Comparison of ENCODE assay signal across 8 mouse cellular contexts in the genomic region with DNA sequence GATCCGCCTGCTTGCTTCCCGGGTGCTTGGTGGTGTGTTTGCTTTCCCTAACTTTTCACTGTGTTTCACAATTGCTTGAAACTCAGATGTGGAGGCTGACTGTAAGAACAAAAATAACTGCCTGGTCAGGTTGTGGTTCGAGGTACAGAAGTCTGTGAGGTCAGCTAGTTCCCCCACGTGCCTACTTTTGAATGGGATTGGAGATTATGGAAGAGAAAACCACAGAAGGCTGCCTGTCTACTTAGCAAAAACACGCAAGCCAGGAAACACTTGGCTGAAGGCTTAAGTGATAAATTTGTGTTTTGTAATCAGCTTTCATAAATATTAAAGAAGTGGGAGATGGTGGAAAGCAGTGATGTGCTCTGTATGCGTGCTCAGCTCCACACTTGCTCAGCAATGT.
DNase-seq lines count a peak whose midpoint lies in the region; ATAC-seq and TF ChIP-seq lines count a peak whose summit lies in the region.

No protein-coding gene starts in this region.

- H3K9ac ChIP-seq in limb, embryonic 11.5 days (ENCODE audit: low read length) = no peak overlapping the region
- peak overlapping the region; percentile 37; the same call in 1 of the 2 replicates for H3K9ac ChIP-seq in neural tube, embryonic 14.5 days (replicated peaks; ENCODE audit: low read depth, low read length)

- TF ChIP-seq CTCF in left cerebral cortex, adult 2 months (IDR thresholded peaks at IDR 0.05) = no peak

- no peaks in the 10 kb centered on the region for H3K9me3 ChIP-seq in forebrain, embryonic 10.5 days
- no peaks in the 10 kb centered on the region for H3K9me3 ChIP-seq in limb, embryonic 11.5 days (ENCODE audit: control insufficient read depth, low read length)
- no peaks in the 10 kb centered on the region for H3K9me3 ChIP-seq in neural tube, embryonic 14.5 days (ENCODE audit: control insufficient read depth, low read length)

- no peak for ATAC-seq in limb, embryonic 11.5 days (ENCODE audit: insufficient number of reproducible peaks, low FRiP score, low TSS enrichment, low read depth)
- ATAC-seq in neural tube, embryonic 14.5 days (ENCODE audit: low read depth) = no peak

- peak overlapping the region; percentile 13; the same call in 1 of the 2 replicates for H3K4me2 ChIP-seq in limb, embryonic 11.5 days (ENCODE audit: low read depth, severe bottlenecking)
- H3K4me2 ChIP-seq in neural tube, embryonic 14.5 days (ENCODE audit: low read depth, low read length) = peak overlapping the region; percentile 24

- intact Hi-C loops in left cerebral cortex, adult 2 months (cut with DNase I) = no loop called here

- peaks cover 36% of the 10 kb centered on the region for H3K36me3 ChIP-seq in forebrain, embryonic 10.5 days (replicated peaks)
- no peaks in the 10 kb centered on the region; the same call in 1 of the 2 replicates for H3K36me3 ChIP-seq in limb, embryonic 11.5 days (ENCODE audit: control insufficient read depth, insufficient read depth, low read length)
- 0 out of 2 replicates have a peak, but pooled peaks cover 4% of the 10 kb centered on the region for H3K36me3 ChIP-seq in neural tube, embryonic 14.5 days (ENCODE audit: control insufficient read depth, insufficient read depth, low read length)

- H3K27ac ChIP-seq in left cerebral cortex, adult 2 months = peak overlapping the region; percentile 76
- peak overlapping the region; percentile 85 for H3K27ac ChIP-seq in forebrain, embryonic 10.5 days
- no peak overlapping the region for H3K27ac ChIP-seq in limb, embryonic 11.5 days (replicated peaks; ENCODE audit: low read depth, low read length)
- peak overlapping the region; percentile 75 for H3K27ac ChIP-seq in neural tube, embryonic 14.5 days (ENCODE audit: low read depth, low read length)

- 80% methylated on average over 6 of the region's 6 CpGs for WGBS in forebrain, embryonic 10.5 days
- 81% methylated on average over 6 of the region's 6 CpGs for WGBS in limb, embryonic 11.5 days
- WGBS in neural tube, embryonic 14.5 days = 68% methylated on average over 6 of the region's 6 CpGs

- 0 out of 2 replicates have a peak overlapping the region, but pooled peaks have one; percentile 16 for H3K4me3 ChIP-seq in left cerebral cortex, adult 2 months
- 0 out of 2 replicates have a peak overlapping the region, but pooled peaks have one; percentile 11 for H3K4me3 ChIP-seq in forebrain, embryonic 10.5 days
- H3K4me3 ChIP-seq in limb, embryonic 11.5 days (ENCODE audit: low read depth, low read length) = no peak overlapping the region
- no peak overlapping the region for H3K4me3 ChIP-seq in neural tube, embryonic 14.5 days (ENCODE audit: low read depth, low read length)

- DNase-seq in left cerebral cortex, adult 2 months (ENCODE audit: extremely low spot score in 1 of 2, low spot score in 2 of 2) = no peak
- DNase-seq in left cerebral cortex, adult 18-20 months (ENCODE audit: low spot score in 2 of 2) = no peak
- no peak for DNase-seq in forebrain, embryonic 10.5 days (ENCODE audit: extremely low spot score, low spot score)
- no peak for DNase-seq in limb, embryonic 11.5 days (ENCODE audit: low spot score)
- no peak for DNase-seq in layer of hippocampus, adult 9-11 months
- DNase-seq in frontal cortex, adult 2 months (ENCODE audit: extremely low spot score in 1 of 2, low spot score in 1 of 2) = no peak
- no peak for DNase-seq in cerebellum, postnatal 14 days

- H3K27me3 ChIP-seq in forebrain, embryonic 10.5 days (ENCODE audit: poor library complexity, severe bottlenecking) = no peaks in the 10 kb centered on the region
- no peaks in the 10 kb centered on the region for H3K27me3 ChIP-seq in limb, embryonic 11.5 days (ENCODE audit: control insufficient read depth, insufficient read depth, low read length)
- H3K27me3 ChIP-seq in neural tube, embryonic 14.5 days (ENCODE audit: control insufficient read depth, insufficient read depth, low read length) = no peaks in the 10 kb centered on the region

- H3K4me1 ChIP-seq in forebrain, embryonic 10.5 days = peaks cover 71% of the 10 kb centered on the region
- H3K4me1 ChIP-seq in limb, embryonic 11.5 days (ENCODE audit: control insufficient read depth, insufficient read depth, low read length) = peaks cover 20% of the 10 kb centered on the region
- H3K4me1 ChIP-seq in neural tube, embryonic 14.5 days (ENCODE audit: control insufficient read depth, insufficient read depth, low read length) = peaks cover 19% of the 10 kb centered on the region

Comparison
In these comparisons a context has a peak if more than half of its experiments do, and no peak if none do; other contexts are left out.
1. H3K4me3 ChIP-seq: peak in left cerebral cortex, adult 2 months (single experiment) and forebrain, embryonic 10.5 days (single experiment); none in limb, embryonic 11.5 days (single experiment) and neural tube, embryonic 14.5 days (single experiment).